Mouse (Mus musculus) forebrain, postnatal 0 days (tissue): ENCODE data around the gene Gm45521. TPM values are rescaled to one million over a fixed set of nuclear protein-coding genes. Genes with fewer than 3 reads are reported as not detected.
A peak's percentile ranks its signal among the peaks of the same experiment; 100 is the strongest.

Source experiments
- ATAC-seq: fragments of 200-750 bp; cut with Nextera tagmentation; 2 replicates; pipeline ENCODE4 v1.8.0; 2017; ENCODE audit warnings: mild to moderate bottlenecking, moderate library complexity
- DNase-seq: peaks from one replicate; pipeline ENCODE4 v3.0.0-alpha.2; 2015
- H3K27ac ChIP-seq: fragments of 300-500 bp; sonication (generic); 2 replicates; pipeline ENCODE4 v1.5.1; 2014; ENCODE audit warnings: low read depth, mild to moderate bottlenecking, antibody characterized with exemption, low read length, moderate library complexity, mixed read lengths
- H3K27me3 ChIP-seq: fragments of 300-500 bp; sonication (generic); 2 replicates; pipeline ENCODE4 v1.6.1; 2014; ENCODE audit warnings: mild to moderate bottlenecking, low read length, mixed read lengths; ENCODE audit not compliant: insufficient read depth
- H3K36me3 ChIP-seq: fragments of 300-500 bp; sonication (generic); 2 replicates; pipeline ENCODE4 v1.6.1; 2014; ENCODE audit warnings: mild to moderate bottlenecking, moderate library complexity; ENCODE audit not compliant: insufficient read depth
- H3K4me1 ChIP-seq: fragments of 300-500 bp; sonication (generic); 2 replicates; pipeline ENCODE4 v1.6.1; 2014; ENCODE audit warnings: antibody characterized with exemption; ENCODE audit not compliant: insufficient read depth
- H3K4me2 ChIP-seq: fragments of 300-500 bp; sonication (generic); 2 replicates; pipeline ENCODE4 v1.6.1; 2014; ENCODE audit warnings: low read depth, mild to moderate bottlenecking, moderate library complexity
- H3K4me3 ChIP-seq: fragments of 300-500 bp; sonication (generic); 2 replicates; pipeline ENCODE4 v1.5.1; 2014; ENCODE audit warnings: low read depth, low read length, mixed read lengths
- H3K9ac ChIP-seq: fragments of 300-500 bp; sonication (generic); 2 replicates; pipeline ENCODE4 v1.6.1; 2014; ENCODE audit warnings: mild to moderate bottlenecking
- H3K9me3 ChIP-seq: fragments of 300-500 bp; sonication (generic); 2 replicates; pipeline ENCODE4 v1.6.1; 2016; ENCODE audit warnings: low read length
- CTCF ChIP-seq: sonication (generic); IDR thresholded peaks from 2 replicates; pipeline ENCODE4 v1.5.1; 2016; ENCODE audit warnings: antibody characterized with exemption, control low read depth, low read depth
- WGBS: fragments of 180-500 bp; shearing (Covaris S2); extraction: QIAGEN DNeasy Blood & Tissue Kit; methylation state at CpG from one replicate; pipeline ENCODE4 v1.1.7; 2014; 5-methylcytosine and 5-hydroxymethylcytosine counted together
- polyA plus RNA-seq: library from polyadenylated mRNA; unstranded; fragments of >200 nt; fragmentation: Nextera tagmentation; extraction: Ambion mirVana; gene quantifications from 2 replicates; pipeline ENCODE4 v1.2.1, GENCODE M21; 2015
- total RNA-seq: library from RNA; depleted of rRNA; stranded (reverse); fragments of >200 nt; gene quantifications from 2 replicates; pipeline ENCODE4 v1.2.3, GENCODE M21; 2014

Gene Gm45521
- total and polyA plus RNA-seq, 2 experiments from 2014 or later = not detected

- WGBS = 95% methylated on average over 9 of the region's 9 CpGs
- DNase-seq (no peak), ATAC-seq (no peak)
- no peaks in the 10 kb centered on the region for H3K9me3 ChIP-seq
- H3K36me3 ChIP-seq = peaks cover 36% of the 10 kb centered on the region
- no peak overlapping the region for H3K4me2 ChIP-seq
- H3K9ac ChIP-seq = no peak overlapping the region
- no peaks in the 10 kb centered on the region for H3K4me1 ChIP-seq
- H3K4me3 ChIP-seq = no peak overlapping the region
- H3K27ac ChIP-seq = no peak overlapping the region
- TF ChIP-seq CTCF = no peak
- no peaks in the 10 kb centered on the region for H3K27me3 ChIP-seq
Observed at GRCm38 (mm10) chr14:7951234-7951633, 5.9 kb upstream of the Gm45521 start.

- Histone ChIP-seq H3K4me1 (no peaks in the 10 kb centered on the region; the same call in 1 of the 2 replicates), H3K4me3 (no peak overlapping the region), H3K4me2 (no peak overlapping the region), H3K36me3 (peaks cover 36% of the 10 kb centered on the region), H3K27me3 (no peaks in the 10 kb centered on the region), H3K9ac (no peak overlapping the region), H3K27ac (no peak overlapping the region), H3K9me3 (no peaks in the 10 kb centered on the region)
- no peak for DNase-seq
- 31% methylated on average over 12 of the region's 12 CpGs for WGBS
- ATAC-seq = no peak
- TF ChIP-seq CTCF = no peak
Observed at GRCm38 (mm10) chr14:7952610-7953254, 4.4 kb upstream of the Gm45521 start.

- ATAC-seq = no peak
- H3K9ac ChIP-seq = no peak overlapping the region
- WGBS = 31% methylated on average over 6 of the region's 6 CpGs
- peaks cover 24% of the 10 kb centered on the region for H3K36me3 ChIP-seq
- no peak for TF ChIP-seq CTCF
- H3K4me1 ChIP-seq = no peaks in the 10 kb centered on the region; the same call in 1 of the 2 replicates
- no peaks in the 10 kb centered on the region for H3K27me3 ChIP-seq
- H3K27ac ChIP-seq = no peak overlapping the region
- H3K9me3 ChIP-seq = no peaks in the 10 kb centered on the region
- no peak for DNase-seq
- no peak overlapping the region for H3K4me3 ChIP-seq
- H3K4me2 ChIP-seq = no peak overlapping the region
Observed at GRCm38 (mm10) chr14:7954071-7954471, 3.0 kb upstream of the Gm45521 start.

DNA sequence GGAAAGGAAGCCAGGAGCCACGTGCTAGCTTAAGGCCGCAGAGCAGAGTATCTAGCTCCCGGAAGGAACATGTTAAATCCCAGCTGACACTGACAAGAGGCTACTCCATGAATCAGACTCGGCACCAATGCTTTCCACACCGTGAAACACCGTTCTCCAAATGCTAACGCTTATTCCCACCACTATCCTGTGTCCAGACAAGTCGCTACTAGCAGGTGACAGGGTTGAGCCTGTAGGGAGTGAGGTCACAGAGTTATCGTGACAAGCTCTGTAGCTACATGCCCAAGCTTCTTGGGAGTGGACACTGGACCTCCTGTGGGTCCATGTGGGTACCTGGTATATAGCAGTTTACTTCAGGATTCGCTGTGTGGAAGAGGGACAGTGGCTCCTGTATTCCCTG, 661 bp upstream of the Gm45521 start:
- no peak overlapping the region for H3K4me3 ChIP-seq
- H3K27me3 ChIP-seq = no peaks in the 10 kb centered on the region
- no peak overlapping the region for H3K4me2 ChIP-seq
- peaks cover 3% of the 10 kb centered on the region; the same call in 1 of the 2 replicates for H3K4me1 ChIP-seq
- ATAC-seq (no peak), DNase-seq (no peak)
- TF ChIP-seq CTCF = no peak
- 0 out of 2 replicates have a peak, but pooled peaks cover 2% of the 10 kb centered on the region for H3K36me3 ChIP-seq
- no peak overlapping the region for H3K9ac ChIP-seq
- no peak overlapping the region for H3K27ac ChIP-seq
- no peaks in the 10 kb centered on the region for H3K9me3 ChIP-seq
- WGBS = 82% methylated on average over 10 of the region's 10 CpGs

- WGBS = 46% methylated on average over 11 of the region's 11 CpGs
- peak; percentile 49 for DNase-seq
- ATAC-seq = peak; percentile 67
Observed at GRCm38 (mm10) chr14:7960616-7961015, 3.5 kb downstream of the Gm45521 start.

DNA sequence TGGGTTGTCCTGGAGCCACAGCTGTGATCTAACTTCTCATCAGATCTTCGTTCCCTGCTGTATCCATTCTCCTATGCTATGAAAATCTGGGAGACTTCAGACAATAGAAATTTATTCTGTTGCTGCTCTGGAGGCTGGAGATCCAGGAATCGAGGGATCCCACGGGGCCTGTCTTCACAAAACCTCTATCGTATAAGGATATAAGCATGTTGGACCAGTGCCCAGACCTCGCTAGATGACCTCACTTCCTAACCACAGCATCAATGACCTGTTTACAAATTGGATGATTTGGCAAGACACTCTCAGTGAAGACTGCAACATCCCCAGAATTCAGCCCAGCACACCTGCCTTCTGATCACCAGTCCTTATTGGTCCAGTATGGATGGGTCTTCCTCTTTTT, 4.6 kb downstream of the Gm45521 start:
- DNase-seq (no peak), ATAC-seq (no peak)
- Histone ChIP-seq H3K4me1 (peaks cover 4% of the 10 kb centered on the region; the same call in 1 of the 2 replicates), H3K36me3 (no peaks in the 10 kb centered on the region), H3K4me3 (no peak overlapping the region), H3K27me3 (no peaks in the 10 kb centered on the region), H3K27ac (no peak overlapping the region), H3K9me3 (no peaks in the 10 kb centered on the region), H3K9ac (no peak overlapping the region), H3K4me2 (no peak overlapping the region)
- WGBS = 32% methylated on average over 5 of the region's 5 CpGs
- TF ChIP-seq CTCF = no peak

More at GRCm38 (mm10) chr14:7960616-7961015, 3.5 kb downstream of the Gm45521 start:
- Histone ChIP-seq H3K4me2 (no peak overlapping the region), H3K27ac (no peak overlapping the region), H3K9ac (no peak overlapping the region), H3K4me1 (peaks cover 4% of the 10 kb centered on the region; the same call in 1 of the 2 replicates), H3K36me3 (no peaks in the 10 kb centered on the region), H3K27me3 (no peaks in the 10 kb centered on the region), H3K4me3 (no peak overlapping the region), H3K9me3 (no peaks in the 10 kb centered on the region)
- peak; percentile 66 for TF ChIP-seq CTCF

- TF ChIP-seq CTCF = no peak
- 84% methylated on average over 2 of the region's 2 CpGs for WGBS
- Histone ChIP-seq H3K27me3 (no peaks in the 10 kb centered on the region), H3K9me3 (no peaks in the 10 kb centered on the region), H3K4me1 (0 out of 2 replicates have a peak, but pooled peaks cover 4% of the 10 kb centered on the region), H3K4me3 (no peak overlapping the region), H3K4me2 (no peak overlapping the region), H3K36me3 (no peaks in the 10 kb centered on the region), H3K9ac (no peak overlapping the region), H3K27ac (no peak overlapping the region)
- no peak for ATAC-seq
- DNase-seq = no peak
Observed at GRCm38 (mm10) chr14:7962626-7963025, 5.5 kb downstream of the Gm45521 start.
